Mouse (Mus musculus) hindbrain, embryonic 16.5 days (tissue): ENCODE results near the gene Ms4a3. TPM values are rescaled to one million over a fixed set of nuclear protein-coding genes. Genes with fewer than 3 reads are reported as not detected.

Experiments
- ATAC-seq: fragments of 200-750 bp; cut with Nextera tagmentation; 2 replicates; pipeline ENCODE4 v1.8.0; 2017; ENCODE audit warnings: moderate TSS enrichment, moderate library complexity
- H3K27ac ChIP-seq: fragments of 300-500 bp; sonication (generic); 2 replicates; pipeline ENCODE4 v1.5.1; 2014; ENCODE audit warnings: low read depth, mild to moderate bottlenecking, control low read depth, low read length, moderate library complexity
- H3K27me3 ChIP-seq: fragments of 300-500 bp; sonication (generic); replicated peaks from 2 replicates; pipeline ENCODE4 v1.6.1; 2014; ENCODE audit warnings: low read length; ENCODE audit not compliant: control insufficient read depth, insufficient read depth
- H3K36me3 ChIP-seq: fragments of 300-500 bp; sonication (generic); 2 replicates; pipeline ENCODE4 v1.6.1; 2014; ENCODE audit warnings: mild to moderate bottlenecking, low read length, moderate library complexity, mixed read lengths; ENCODE audit not compliant: control insufficient read depth, insufficient read depth
- H3K4me1 ChIP-seq: fragments of 300-500 bp; sonication (generic); 2 replicates; pipeline ENCODE4 v1.6.1; 2014; ENCODE audit warnings: low read depth, low read length; ENCODE audit not compliant: control insufficient read depth, insufficient read depth
- H3K4me2 ChIP-seq: fragments of 300-500 bp; sonication (generic); 2 replicates; pipeline ENCODE4 v1.6.1; 2014; ENCODE audit warnings: mild to moderate bottlenecking, low read length, control low read depth, moderate library complexity
- H3K4me3 ChIP-seq: fragments of 300-500 bp; sonication (generic); 2 replicates; pipeline ENCODE4 v1.5.1; 2014; ENCODE audit warnings: mild to moderate bottlenecking, low read length, control low read depth, moderate library complexity
- H3K9ac ChIP-seq: fragments of 300-500 bp; sonication (generic); 2 replicates; pipeline ENCODE4 v1.6.1; 2014; ENCODE audit warnings: low read depth, mild to moderate bottlenecking, control low read depth, low read length, moderate library complexity
- H3K9me3 ChIP-seq: fragments of 300-500 bp; sonication (generic); 2 replicates; pipeline ENCODE4 v1.6.1; 2014; ENCODE audit warnings: mild to moderate bottlenecking, low read length, moderate library complexity; ENCODE audit not compliant: control insufficient read depth
- WGBS: fragments of 180-500 bp; shearing (Covaris S2); extraction: QIAGEN DNeasy Blood & Tissue Kit; methylation state at CpG from one replicate; pipeline ENCODE4 v1.1.7; 2014; 5-methylcytosine and 5-hydroxymethylcytosine counted together
- polyA plus RNA-seq: library from polyadenylated mRNA; unstranded; fragments of >200 nt; fragmentation: Nextera tagmentation; extraction: Ambion mirVana; gene quantifications from 2 replicates; pipeline ENCODE4 v1.2.1, GENCODE M21; 2015

Gene Ms4a3
- polyA plus RNA-seq = not detected in 2 replicates

DNA sequence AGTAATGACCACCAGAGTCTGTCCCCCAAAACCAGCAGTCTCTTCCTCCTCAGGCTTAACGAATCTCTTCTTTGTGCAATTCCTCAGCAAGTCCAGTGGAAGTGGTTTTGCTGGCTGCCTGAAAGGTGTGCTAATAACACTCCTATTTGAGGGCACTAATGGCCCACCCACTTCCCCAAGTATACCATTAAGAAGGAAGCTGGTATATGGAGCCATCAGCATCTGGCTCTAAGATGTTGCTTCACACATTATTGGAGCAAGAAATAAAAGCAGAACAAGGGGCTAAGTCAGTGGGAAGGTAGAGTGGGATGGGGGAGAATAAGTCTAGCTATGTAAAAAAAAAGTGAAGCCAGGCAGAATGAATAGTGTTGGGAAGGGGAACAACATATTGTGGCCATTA lies at the start of gene Ms4a3:
TSS of gene Ms4a3 (minus strand) at position 120 of the 400 bp plus-strand sequence.
- H3K4me2 ChIP-seq = no peak within 1 kb of the TSS
- 100% methylated on average over 1 of the region's 1 CpGs for WGBS
- no peak within 1 kb of the TSS for H3K4me3 ChIP-seq
- H3K36me3 ChIP-seq = no peaks in the 10 kb centered on the region
- no peaks in the 10 kb centered on the region for H3K4me1 ChIP-seq
- H3K9me3 ChIP-seq = no peaks in the 10 kb centered on the region
- H3K27me3 ChIP-seq = no peaks in the 10 kb centered on the region
- ATAC-seq = no peak
- H3K9ac ChIP-seq = no peak within 1 kb of the TSS
- no peak within 1 kb of the TSS for H3K27ac ChIP-seq

DNA sequence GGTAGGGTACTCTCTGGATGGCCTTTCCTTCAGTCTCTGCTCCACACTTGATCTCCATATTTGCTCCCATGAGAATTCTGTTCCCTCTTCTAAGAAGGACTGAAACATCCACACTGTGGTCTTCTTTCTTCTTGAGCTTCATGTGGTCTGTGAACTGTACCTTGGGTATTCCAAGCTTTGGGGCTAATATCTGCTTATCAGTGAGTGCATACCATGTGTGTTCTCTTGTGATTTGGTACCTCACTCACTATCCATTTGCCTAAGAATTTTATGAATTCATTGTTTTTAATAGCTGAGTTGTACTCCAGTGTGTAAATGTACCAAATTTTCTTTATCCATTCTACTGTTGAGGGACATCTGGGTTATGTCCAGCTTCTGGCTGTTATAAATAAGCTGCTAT lies 20.9 kb upstream of the Ms4a3 start:
- Histone ChIP-seq H3K27ac (no peak overlapping the region), H3K4me3 (no peak overlapping the region), H3K4me2 (no peak overlapping the region), H3K27me3 (no peaks in the 10 kb centered on the region), H3K36me3 (no peaks in the 10 kb centered on the region), H3K9me3 (no peaks in the 10 kb centered on the region), H3K4me1 (no peaks in the 10 kb centered on the region), H3K9ac (no peak overlapping the region)
- ATAC-seq = no peak

DNA sequence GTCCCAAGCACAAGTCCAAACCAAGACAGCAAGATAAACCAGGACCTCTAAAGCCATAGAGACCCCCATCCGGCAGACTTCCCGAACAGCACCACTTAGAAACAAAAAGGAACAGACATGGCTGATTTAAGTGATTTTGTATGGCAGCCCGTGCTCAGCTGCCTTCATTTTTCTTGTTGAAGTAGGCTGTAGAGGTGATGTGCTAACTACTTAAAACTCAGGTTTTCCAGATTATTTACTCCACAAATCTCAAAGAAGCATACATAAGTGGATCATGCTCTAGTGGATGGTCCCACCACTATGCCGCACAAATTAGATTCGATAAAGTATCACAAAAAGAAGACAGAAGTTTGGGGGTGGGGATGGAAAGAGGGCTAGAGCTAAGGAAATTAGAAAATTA lies 19.8 kb upstream of the Ms4a3 start, which contains the start of gene Oosp2:
TSS of gene Oosp2 (minus strand) at position 101 of the 400 bp plus-strand sequence.
- ATAC-seq = no peak
- no peak within 1 kb of the TSS for H3K9ac ChIP-seq
- no peaks in the 10 kb centered on the region for H3K9me3 ChIP-seq
- H3K4me2 ChIP-seq = no peak within 1 kb of the TSS
- no peak within 1 kb of the TSS for H3K27ac ChIP-seq
- H3K4me3 ChIP-seq = no peak within 1 kb of the TSS
- H3K27me3 ChIP-seq = no peaks in the 10 kb centered on the region
- H3K4me1 ChIP-seq = no peaks in the 10 kb centered on the region
- 90% methylated on average over 5 of the region's 5 CpGs for WGBS
- no peaks in the 10 kb centered on the region for H3K36me3 ChIP-seq

DNA sequence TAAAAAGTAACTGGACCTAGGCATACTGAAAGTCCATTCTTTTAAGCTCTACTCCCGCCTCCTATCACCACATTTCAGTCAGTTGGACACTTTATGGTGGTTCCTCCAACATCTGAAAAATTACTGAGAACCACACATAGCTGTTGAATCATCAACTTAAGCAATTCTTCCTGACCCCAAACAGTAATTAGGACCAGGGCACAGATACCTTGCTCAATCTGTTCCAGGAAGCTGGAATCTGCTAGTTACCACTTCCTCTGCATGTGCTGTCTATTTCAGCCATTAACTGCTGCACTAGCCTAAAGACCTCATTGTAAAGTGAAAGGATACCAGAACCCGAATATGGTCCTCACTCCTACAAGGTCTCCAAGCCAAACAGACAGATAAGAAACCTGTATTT lies 18.5 kb upstream of the Ms4a3 start:
- no peaks in the 10 kb centered on the region for H3K27me3 ChIP-seq
- WGBS = 88% methylated on average over 2 of the region's 2 CpGs
- ATAC-seq = no peak

DNA sequence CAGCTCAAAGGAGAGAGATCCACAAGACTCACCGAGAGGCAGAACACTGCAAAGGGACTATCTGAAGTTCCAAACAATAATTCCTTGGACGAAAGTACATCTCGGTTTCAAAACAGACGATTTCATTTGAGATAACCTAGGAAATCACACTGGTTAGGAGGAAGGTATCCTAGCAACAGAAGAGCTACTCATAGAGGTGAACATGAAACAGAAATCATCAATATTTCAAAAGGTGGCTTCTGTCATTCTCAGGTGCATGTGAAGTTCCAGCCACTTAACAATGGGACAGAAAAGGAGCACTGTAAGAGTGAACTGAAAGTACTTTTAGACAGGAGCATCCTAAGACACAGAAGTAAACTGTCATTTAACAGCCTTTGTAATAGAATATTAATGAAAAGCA lies 8.9 kb upstream of the Ms4a3 start:
- H3K9me3 ChIP-seq = no peaks in the 10 kb centered on the region
- H3K4me3 ChIP-seq = no peak overlapping the region
- 74% methylated on average over 4 of the region's 4 CpGs for WGBS
- no peak overlapping the region for H3K9ac ChIP-seq
- no peak overlapping the region for H3K27ac ChIP-seq
- H3K4me1 ChIP-seq = no peaks in the 10 kb centered on the region
- ATAC-seq = no peak
- no peak overlapping the region for H3K4me2 ChIP-seq
- no peaks in the 10 kb centered on the region for H3K27me3 ChIP-seq
- H3K36me3 ChIP-seq = no peaks in the 10 kb centered on the region

More for the DNA sequence above, 18.5 kb upstream of the Ms4a3 start:
- H3K4me3 ChIP-seq = no peak overlapping the region
- H3K4me1 ChIP-seq = no peaks in the 10 kb centered on the region
- no peak overlapping the region for H3K4me2 ChIP-seq
- H3K9me3 ChIP-seq = no peaks in the 10 kb centered on the region
- H3K36me3 ChIP-seq = no peaks in the 10 kb centered on the region
- no peak overlapping the region for H3K9ac ChIP-seq
- H3K27ac ChIP-seq = no peak overlapping the region

DNA sequence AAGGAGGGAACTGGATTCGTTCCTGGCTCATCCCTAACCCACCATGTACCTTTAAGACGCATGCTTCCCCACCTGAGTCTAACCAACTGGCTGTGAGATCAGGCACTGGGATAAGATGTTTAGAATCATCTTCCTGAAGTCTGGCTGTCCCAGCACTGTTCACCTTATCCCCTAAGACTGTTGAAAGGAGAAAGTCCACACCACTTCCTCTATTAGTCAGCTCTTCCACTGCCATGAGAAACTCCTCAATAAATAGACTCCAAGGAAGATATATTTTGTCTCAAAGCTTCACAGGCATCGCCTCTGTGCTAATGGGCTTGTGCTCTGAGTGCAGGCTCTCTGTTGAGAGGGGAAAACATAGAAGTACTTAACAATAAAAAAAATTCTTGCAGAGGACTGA lies 5.5 kb upstream of the Ms4a3 start:
- no peak overlapping the region for H3K4me2 ChIP-seq
- H3K9me3 ChIP-seq = no peaks in the 10 kb centered on the region
- H3K27ac ChIP-seq = no peak overlapping the region
- 86% methylated on average over 3 of the region's 3 CpGs for WGBS
- no peak overlapping the region for H3K9ac ChIP-seq
- H3K27me3 ChIP-seq = no peaks in the 10 kb centered on the region
- H3K4me1 ChIP-seq = no peaks in the 10 kb centered on the region
- no peaks in the 10 kb centered on the region for H3K36me3 ChIP-seq
- H3K4me3 ChIP-seq = no peak overlapping the region
- no peak for ATAC-seq

DNA sequence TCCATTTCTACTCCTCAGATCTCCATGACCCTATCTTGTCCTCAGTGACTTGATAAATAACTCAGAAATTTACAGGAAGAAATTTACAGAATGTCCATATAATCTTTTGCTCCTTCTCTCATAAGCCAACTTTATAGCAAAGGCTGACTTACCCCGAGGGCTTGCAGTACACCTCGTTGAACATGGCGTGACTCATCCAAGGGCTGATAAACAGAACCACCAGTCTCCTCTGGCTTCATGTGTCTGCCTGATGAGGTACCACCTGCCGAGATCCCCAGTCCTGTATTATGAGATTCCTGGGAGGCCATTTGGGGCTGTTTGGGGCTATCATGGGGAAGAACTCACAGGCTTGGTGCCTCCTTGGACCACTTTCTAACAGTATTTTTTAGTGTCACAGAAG lies 1.6 kb downstream of the Ms4a3 start:
- ATAC-seq = no peak
- H3K4me2 ChIP-seq = no peak overlapping the region
- no peaks in the 10 kb centered on the region for H3K9me3 ChIP-seq
- no peak overlapping the region for H3K27ac ChIP-seq
- no peaks in the 10 kb centered on the region for H3K4me1 ChIP-seq
- no peak overlapping the region for H3K9ac ChIP-seq
- H3K27me3 ChIP-seq = no peaks in the 10 kb centered on the region
- no peaks in the 10 kb centered on the region for H3K36me3 ChIP-seq
- no peak overlapping the region for H3K4me3 ChIP-seq
- WGBS = 82% methylated on average over 4 of the region's 4 CpGs

DNA sequence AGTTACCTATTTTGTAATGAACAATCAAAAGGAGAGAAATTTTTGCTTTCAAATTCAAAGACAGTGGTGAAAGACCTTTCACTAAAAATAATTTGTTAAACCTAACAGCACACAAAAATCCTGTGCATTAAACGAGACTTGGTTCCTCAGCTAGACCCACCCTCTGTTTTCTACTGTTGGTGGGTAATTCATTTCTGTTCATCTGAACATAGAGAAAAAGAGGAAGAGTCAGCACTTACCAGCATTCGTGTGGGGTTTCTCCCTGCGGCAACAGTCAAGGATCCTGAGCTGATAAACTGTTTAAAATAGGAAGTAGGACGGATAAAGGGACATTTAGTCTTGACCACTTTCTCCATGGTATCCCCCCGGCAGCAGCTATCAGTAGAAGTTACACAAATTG lies 5.1 kb downstream of the Ms4a3 start:
- no peaks in the 10 kb centered on the region for H3K9me3 ChIP-seq
- H3K4me1 ChIP-seq = no peaks in the 10 kb centered on the region
- no peak overlapping the region for H3K4me3 ChIP-seq
- no peaks in the 10 kb centered on the region for H3K27me3 ChIP-seq
- no peak for ATAC-seq
- H3K27ac ChIP-seq = no peak overlapping the region
- WGBS = 89% methylated on average over 5 of the region's 5 CpGs
- H3K4me2 ChIP-seq = no peak overlapping the region
- H3K36me3 ChIP-seq = no peaks in the 10 kb centered on the region
- no peak overlapping the region for H3K9ac ChIP-seq

DNA sequence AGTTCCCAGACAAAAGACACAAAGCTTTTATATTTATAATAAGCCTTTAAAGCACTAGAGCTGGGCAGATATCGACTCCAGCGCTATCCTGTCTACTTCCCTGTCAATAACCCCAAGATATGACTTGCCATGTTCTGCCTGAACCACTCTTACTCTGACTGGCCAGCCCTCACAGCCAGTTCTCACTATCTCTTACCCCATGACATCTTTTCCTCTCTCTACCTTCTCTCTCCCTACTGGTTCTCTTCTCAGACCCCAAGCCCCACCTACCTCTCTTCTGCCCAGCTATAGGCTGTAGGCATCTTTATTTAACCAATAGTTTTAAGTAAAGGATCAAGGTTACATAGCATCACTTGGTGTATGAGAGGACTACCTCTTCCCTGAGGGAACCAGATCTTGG lies 6.3 kb downstream of the Ms4a3 start:
- Histone ChIP-seq H3K36me3 (no peaks in the 10 kb centered on the region), H3K9me3 (no peaks in the 10 kb centered on the region), H3K27ac (no peak overlapping the region), H3K4me1 (no peaks in the 10 kb centered on the region), H3K9ac (no peak overlapping the region), H3K4me3 (no peak overlapping the region), H3K27me3 (no peaks in the 10 kb centered on the region), H3K4me2 (no peak overlapping the region)
- no peak for ATAC-seq
- WGBS = 78% methylated on average over 2 of the region's 2 CpGs

DNA sequence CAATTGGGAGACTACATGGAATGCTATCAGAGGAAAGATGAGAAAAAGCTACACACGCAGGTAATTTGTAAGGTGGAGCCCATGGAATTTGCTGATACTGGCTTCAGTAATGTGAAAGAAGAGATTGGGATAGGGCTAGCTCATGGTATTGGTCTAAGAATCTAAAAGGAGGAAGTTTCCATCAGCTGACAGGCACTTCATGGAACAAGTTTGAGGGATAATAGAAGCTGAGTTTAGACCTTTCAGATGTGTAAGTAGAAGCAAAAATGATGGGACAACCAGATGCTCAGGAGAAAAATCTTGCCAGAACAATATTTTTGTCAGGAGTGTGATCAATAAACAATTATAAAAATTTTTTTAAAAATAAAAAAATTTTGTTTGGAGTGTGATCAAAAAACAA lies 6.9 kb downstream of the Ms4a3 start:
- WGBS = 85% methylated on average over 1 of the region's 1 CpGs
- no peaks in the 10 kb centered on the region for H3K27me3 ChIP-seq
- H3K9me3 ChIP-seq = no peaks in the 10 kb centered on the region
- H3K9ac ChIP-seq = no peak overlapping the region
- H3K27ac ChIP-seq = no peak overlapping the region
- no peak overlapping the region for H3K4me2 ChIP-seq
- H3K4me3 ChIP-seq = no peak overlapping the region
- H3K4me1 ChIP-seq = no peaks in the 10 kb centered on the region
- no peaks in the 10 kb centered on the region for H3K36me3 ChIP-seq
- no peak for ATAC-seq
